Comparison of ENCODE assay signal across 8 mouse cellular contexts in the genomic region with DNA sequence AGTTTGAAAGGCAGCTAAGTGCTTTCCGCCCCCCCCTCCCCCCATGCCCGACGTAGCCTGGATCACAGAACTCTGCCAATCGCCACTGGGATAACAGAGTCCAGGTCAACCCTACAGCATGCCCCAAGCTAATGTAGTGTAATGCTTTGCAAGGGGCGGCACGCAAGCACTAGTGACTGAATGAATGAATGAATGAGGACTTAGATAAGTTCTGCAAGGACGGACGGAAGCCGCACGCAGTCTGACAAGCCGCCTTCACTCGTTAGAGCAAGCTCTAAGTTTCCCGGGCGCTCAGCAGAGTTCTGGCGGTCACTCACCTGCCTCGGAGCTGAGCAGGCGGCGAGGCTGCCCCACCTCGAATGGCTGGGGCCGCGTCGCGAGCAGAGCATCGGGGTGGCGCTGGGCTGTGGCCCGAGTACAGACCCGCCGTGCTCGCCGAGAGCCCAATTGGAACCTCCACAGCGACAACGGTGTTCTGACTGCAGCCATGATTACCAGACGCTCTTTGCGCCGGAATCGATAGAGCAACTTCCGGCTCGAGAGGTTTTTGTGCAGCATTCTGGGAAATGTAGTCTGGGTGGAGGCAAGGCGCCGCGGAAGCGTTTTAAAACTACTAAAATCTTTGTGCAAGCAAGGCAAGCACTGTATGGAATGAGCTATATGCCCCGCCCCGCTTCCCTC. TPM values are rescaled to one million over a fixed set of nuclear protein-coding genes. Genes with fewer than 3 reads are reported as not detected.
DNase-seq lines count a peak whose midpoint lies in the region; ATAC-seq and TF ChIP-seq lines count a peak whose summit lies in the region.

Mrps22 (minus strand) TSS at position 505 of the 681 bp plus-strand sequence.

- peaks cover 22% of the 10 kb centered on the region for H3K36me3 ChIP-seq in forebrain, embryonic 13.5 days (ENCODE audit: poor library complexity, severe bottlenecking)
- peaks cover 21% of the 10 kb centered on the region for H3K36me3 ChIP-seq in liver, postnatal 0 days (replicated peaks; ENCODE audit: insufficient read depth, low read length)
- H3K36me3 ChIP-seq in neural tube, embryonic 14.5 days (ENCODE audit: control insufficient read depth, insufficient read depth, low read length), result 0 out of 2 replicates have a peak, but pooled peaks cover 7% of the 10 kb centered on the region

- peak within 1 kb of the TSS; percentile 86 for H3K9ac ChIP-seq in forebrain, embryonic 13.5 days
- H3K9ac ChIP-seq in liver, postnatal 0 days (replicated peaks), result peak within 1 kb of the TSS; percentile 87
- H3K9ac ChIP-seq in neural tube, embryonic 14.5 days (replicated peaks; ENCODE audit: low read depth, low read length), result peak within 1 kb of the TSS; percentile 77

- H3K27ac ChIP-seq in forebrain, embryonic 13.5 days, result no peak within 1 kb of the TSS
- H3K27ac ChIP-seq in liver, postnatal 0 days (ENCODE audit: low read depth), result peak within 1 kb of the TSS; percentile 78
- H3K27ac ChIP-seq in neural tube, embryonic 14.5 days (ENCODE audit: low read depth, low read length), result no peak within 1 kb of the TSS

- H3K27me3 ChIP-seq in forebrain, embryonic 13.5 days, result no peaks in the 10 kb centered on the region; the same call in 1 of the 2 replicates
- no peaks in the 10 kb centered on the region for H3K27me3 ChIP-seq in liver, postnatal 0 days (ENCODE audit: insufficient read depth, low read length)
- no peaks in the 10 kb centered on the region for H3K27me3 ChIP-seq in neural tube, embryonic 14.5 days (ENCODE audit: control insufficient read depth, insufficient read depth, low read length)

- H3K4me3 ChIP-seq in forebrain, embryonic 13.5 days, result peak within 1 kb of the TSS; percentile 92
- H3K4me3 ChIP-seq in liver, postnatal 0 days (ENCODE audit: low read depth, low read length), result peak within 1 kb of the TSS; percentile 93
- H3K4me3 ChIP-seq in neural tube, embryonic 14.5 days (ENCODE audit: low read depth, low read length), result peak within 1 kb of the TSS; percentile 96

- H3K9me3 ChIP-seq in forebrain, embryonic 13.5 days (replicated peaks), result no peaks in the 10 kb centered on the region
- no peaks in the 10 kb centered on the region for H3K9me3 ChIP-seq in liver, postnatal 0 days (ENCODE audit: low read length)
- H3K9me3 ChIP-seq in neural tube, embryonic 14.5 days (ENCODE audit: control insufficient read depth, low read length), result no peaks in the 10 kb centered on the region

- intact Hi-C loops in heart, postnatal 10 days (cut with DNase I), result loop anchor here (5.0 kb wide), 1 partner anchor 39 kb away; the partner anchor contains the start of gene Copb2

- TF ChIP-seq CTCF in liver, postnatal 0 days (IDR thresholded peaks at IDR 0.05; ENCODE audit: low read depth), result no peak

- peak within 1 kb of the TSS; percentile 97 for H3K4me2 ChIP-seq in forebrain, embryonic 13.5 days
- H3K4me2 ChIP-seq in liver, postnatal 0 days (ENCODE audit: low read depth, low read length), result peak within 1 kb of the TSS; percentile 88
- H3K4me2 ChIP-seq in neural tube, embryonic 14.5 days (ENCODE audit: low read depth, low read length), result peak within 1 kb of the TSS; percentile 83

- peak; percentile 88 for DNase-seq in ES-CJ7 (ENCODE audit: low read depth, low spot score)
- DNase-seq in heart, postnatal 10 days, result peak; percentile 84 to 89
- peak; percentile 86 for DNase-seq in large intestine, adult 2 months (ENCODE audit: low read depth, low spot score)
- peak; percentile 84 for DNase-seq in liver, postnatal 0 days
- peak; percentile 76 for DNase-seq in testis, postnatal 10 days (ENCODE audit: low spot score)

- H3K4me1 ChIP-seq in forebrain, embryonic 13.5 days, result peaks cover 16% of the 10 kb centered on the region
- peaks cover 12% of the 10 kb centered on the region; the same call in 1 of the 2 replicates for H3K4me1 ChIP-seq in liver, postnatal 0 days (ENCODE audit: insufficient read depth)
- peaks cover 11% of the 10 kb centered on the region for H3K4me1 ChIP-seq in neural tube, embryonic 14.5 days (ENCODE audit: control insufficient read depth, insufficient read depth, low read length)

- ATAC-seq in cerebellum, adult (ENCODE audit: insufficient number of reproducible peaks, low FRiP score, low TSS enrichment), result peak; percentile 96
- ATAC-seq in forebrain, embryonic 13.5 days, result peak; percentile 97
- peak; percentile 97 for ATAC-seq in liver, postnatal 0 days
- peak; percentile 94 for ATAC-seq in neural tube, embryonic 14.5 days (ENCODE audit: low read depth)

- no peak for TF ChIP-seq EP300 in liver, postnatal 0 days (IDR thresholded peaks at IDR 0.05; ENCODE audit: low read depth)

- WGBS in forebrain, embryonic 13.5 days, result under 1% methylated on average over 44 of the region's 44 CpGs
- WGBS in large intestine, adult 2 months, result under 1% methylated on average over 44 of the region's 44 CpGs
- WGBS in liver, postnatal 0 days (ENCODE audit: insufficient replicate concordance), result 2% methylated on average over 44 of the region's 44 CpGs
- under 1% methylated on average over 44 of the region's 44 CpGs for WGBS in neural tube, embryonic 14.5 days

RNA-seq across cellular contexts. Expression of gene Mrps22, which starts in this region (rescaled TPM):
- 68.4 and 69.6 TPM in 2 replicates for polyA plus RNA-seq in forebrain, embryonic 13.5 days (2015; fragmentation: Nextera tagmentation; extraction: Ambion mirVana)
- 10 to 100 TPM; 35.2 to 36.3 TPM for total RNA-seq in heart, postnatal 10 days (2021)
- polyA plus RNA-seq in large intestine, adult 2 months (2012; rRNA removed), result 15.6 and 19.2 TPM in 2 replicates
- 25.9 and 26.0 TPM in 2 replicates for polyA plus RNA-seq in liver, postnatal 0 days (2015; fragmentation: Nextera tagmentation; extraction: Ambion mirVana)
- polyA plus RNA-seq in neural tube, embryonic 14.5 days (2014; fragmentation: Nextera tagmentation; extraction: Ambion mirVana), result 50.4 and 54.8 TPM in 2 replicates
